Mouse (Mus musculus) frontal cortex, postnatal 36 days (tissue): ENCODE measurements at regions not wholly inside any gene's neighbourhood (a gene's known extent, or its start where the extent isn't known, plus 50 kb on each side); places are given as distances from the start of the nearest gene placed in this dataset.

Experiments
- DNase-seq, 2 experiments: peaks; one replicate each; pipeline ENCODE4 v3.0.0; 2022; ENCODE audit warnings: low spot score in 2 of 2

- DNase-seq = peak in 1 of 2 experiments; percentile 4
Measured at GRCm38 (mm10) chrX:76795304-76795703, 192.6 kb upstream of the Cldn34d start.

- DNase-seq = no peak
Measured at GRCm38 (mm10) chrX:76790613-76791012, 187.9 kb upstream of the Cldn34d start.

- DNase-seq = no peak
Measured at GRCm38 (mm10) chrX:76780044-76780443, 177.3 kb upstream of the Cldn34d start.
